Mouse (Mus musculus) spleen, adult 2 months (tissue): Measurements from ENCODE around the gene Dst.

ENCODE experiments used
- CTCF ChIP-seq: fragments of 200-500 bp; IDR thresholded peaks from 2 replicates; pipeline ENCODE4 v1.5.1; 2011; ENCODE audit warnings: mild to moderate bottlenecking, inconsistent platforms; ENCODE audit not compliant: insufficient read depth, insufficient read length, insufficient replicate concordance; ENCODE audit errors: extremely low read depth
- POLR2A ChIP-seq: fragments of 200-500 bp; IDR thresholded peaks from 2 replicates; pipeline ENCODE4 v1.6.1; 2011; ENCODE audit warnings: low read depth, low read length, inconsistent platforms

- TF ChIP-seq CTCF (no peak), POLR2A (no peak)
Measured at GRCm38 (mm10) chr1:33932196-33932595, 24.2 kb downstream of the Dst start.
